Mouse (Mus musculus) adrenal gland, adult (tissue): ENCODE data around the gene Olfr272.

Experiments used
- DNase-seq, 2 experiments: peaks; one replicate each; pipeline ENCODE4 v3.0.0; 2022 to 2023; ENCODE audit warnings: low spot score in 1 of 2; ENCODE audit not compliant: inconsistent age in 2 of 2

Olfr272 gene

GRCm38 (mm10) chr4:52919078-52919477 is at the start of gene Olfr272:
TSS of gene Olfr272 (minus strand) at chr4:52919178.
- no peak for DNase-seq

GRCm38 (mm10) chr4:52964247-52964646 is 45.3 kb upstream of the Olfr272 start, which contains the start of gene Olfr270:
TSS of gene Olfr270 (plus strand) at chr4:52964547.
- no peak for DNase-seq

GRCm38 (mm10) chr4:52958693-52959092 is 39.7 kb upstream of the Olfr272 start:
- peak; percentile 6 to 36 for DNase-seq

GRCm38 (mm10) chr4:52949005-52949404 is 30.0 kb upstream of the Olfr272 start:
- DNase-seq: no peak

- DNase-seq: no peak
Observed at GRCm38 (mm10) chr4:52946665-52947064, 27.7 kb upstream of the Olfr272 start.

- no peak for DNase-seq
Observed at GRCm38 (mm10) chr4:52930480-52930879, 11.5 kb upstream of the Olfr272 start.

- DNase-seq: no peak
Observed at GRCm38 (mm10) chr4:52917311-52917688, 1.7 kb downstream of the Olfr272 start.

- no peak for DNase-seq
Observed at GRCm38 (mm10) chr4:52916659-52917310, 2.2 kb downstream of the Olfr272 start.

- no peak for DNase-seq
Observed at GRCm38 (mm10) chr4:52912409-52912808, 6.6 kb downstream of the Olfr272 start.

- DNase-seq: no peak
Observed at GRCm38 (mm10) chr4:52909542-52909941, 9.4 kb downstream of the Olfr272 start.

GRCm38 (mm10) chr4:52864156-52864555 is 54.8 kb downstream of the Olfr272 start:
- DNase-seq: no peak
